Mouse (Mus musculus) heart, embryonic 15.5 days (tissue): ENCODE measurements at regions not wholly inside any gene's neighbourhood (a gene's known extent, or its start where the extent isn't known, plus 50 kb on each side); places are given as distances from the start of the nearest gene placed in this dataset.

ENCODE experiments used
- ATAC-seq: fragments of 200-750 bp; cut with Nextera tagmentation; replicated peaks from 2 replicates; pipeline ENCODE4 v1.8.0; 2017; ENCODE audit warnings: low read depth, moderate TSS enrichment; ENCODE audit not compliant: insufficient number of reproducible peaks, insufficient read depth, low FRiP score
- H3K27ac ChIP-seq: fragments of 300-500 bp; sonication (generic); 2 replicates; pipeline ENCODE4 v1.5.1; 2015; ENCODE audit warnings: mild to moderate bottlenecking, inconsistent platforms
- H3K27me3 ChIP-seq: fragments of 300-500 bp; sonication (generic); 2 replicates; pipeline ENCODE4 v1.6.1; 2015; ENCODE audit warnings: inconsistent platforms
- H3K36me3 ChIP-seq: fragments of 300-500 bp; sonication (generic); 2 replicates; pipeline ENCODE4 v1.6.1; 2015; ENCODE audit warnings: mild to moderate bottlenecking, inconsistent platforms
- H3K4me1 ChIP-seq: fragments of 300-500 bp; sonication (generic); replicated peaks from 2 replicates; pipeline ENCODE4 v1.6.1; 2015; ENCODE audit warnings: inconsistent platforms
- H3K4me2 ChIP-seq: fragments of 300-500 bp; sonication (generic); 2 replicates; pipeline ENCODE4 v1.6.1; 2015; ENCODE audit warnings: inconsistent platforms, mild to moderate bottlenecking, moderate library complexity
- H3K4me3 ChIP-seq: fragments of 300-500 bp; sonication (generic); 2 replicates; pipeline ENCODE4 v1.5.1; 2015; ENCODE audit warnings: mild to moderate bottlenecking, inconsistent platforms
- H3K9ac ChIP-seq: fragments of 300-500 bp; sonication (generic); 2 replicates; pipeline ENCODE4 v1.6.1; 2015; ENCODE audit warnings: mild to moderate bottlenecking, inconsistent platforms
- H3K9me3 ChIP-seq: fragments of 300-500 bp; sonication (generic); replicated peaks from 2 replicates; pipeline ENCODE4 v1.6.1; 2016; ENCODE audit warnings: inconsistent platforms
- WGBS: fragments of 180-500 bp; shearing (Covaris S2); methylation state at CpG from one replicate; pipeline ENCODE4 v1.1.7; 2015; ENCODE audit warnings: mixed read lengths; 5-methylcytosine and 5-hydroxymethylcytosine counted together

DNA sequence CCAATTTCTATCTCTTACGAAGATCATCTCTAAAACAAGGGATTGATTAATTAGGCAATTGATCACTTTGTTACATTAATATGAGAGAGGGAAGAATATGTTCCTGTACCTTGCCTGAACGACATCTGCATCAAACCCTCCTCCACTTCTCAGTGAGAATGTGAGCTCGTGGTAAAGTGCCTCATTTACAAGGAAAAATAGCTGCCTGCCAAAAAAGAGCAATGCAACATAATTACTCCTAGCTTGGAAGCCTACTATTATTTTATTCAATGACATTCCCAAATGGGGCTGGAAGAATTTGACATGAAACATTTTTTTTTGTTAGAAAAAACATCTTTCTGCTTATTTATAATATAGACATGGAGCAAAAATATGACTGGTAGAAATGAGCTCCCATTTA lies 138.5 kb upstream of the Negr1 start:
- Histone ChIP-seq H3K27ac (no peak overlapping the region), H3K27me3 (no peaks in the 10 kb centered on the region), H3K9me3 (no peaks in the 10 kb centered on the region), H3K4me2 (no peak overlapping the region), H3K4me3 (no peak overlapping the region), H3K36me3 (no peaks in the 10 kb centered on the region), H3K9ac (no peak overlapping the region), H3K4me1 (no peaks in the 10 kb centered on the region)
- 52% methylated on average over 3 of the region's 3 CpGs for WGBS
- ATAC-seq, result no peak

- Histone ChIP-seq H3K27ac (no peak overlapping the region), H3K4me2 (no peak overlapping the region), H3K9ac (no peak overlapping the region), H3K27me3 (no peaks in the 10 kb centered on the region), H3K36me3 (no peaks in the 10 kb centered on the region), H3K4me1 (0 out of 2 replicates have a peak, but pooled peaks cover 2% of the 10 kb centered on the region), H3K9me3 (no peaks in the 10 kb centered on the region), H3K4me3 (no peak overlapping the region)
- ATAC-seq, result no peak
- WGBS, result 47% methylated on average over 4 of the region's 4 CpGs
These were observed 106.6 kb upstream of the Negr1 start for GRCm38 (mm10) chr3:156455042-156455441.

DNA sequence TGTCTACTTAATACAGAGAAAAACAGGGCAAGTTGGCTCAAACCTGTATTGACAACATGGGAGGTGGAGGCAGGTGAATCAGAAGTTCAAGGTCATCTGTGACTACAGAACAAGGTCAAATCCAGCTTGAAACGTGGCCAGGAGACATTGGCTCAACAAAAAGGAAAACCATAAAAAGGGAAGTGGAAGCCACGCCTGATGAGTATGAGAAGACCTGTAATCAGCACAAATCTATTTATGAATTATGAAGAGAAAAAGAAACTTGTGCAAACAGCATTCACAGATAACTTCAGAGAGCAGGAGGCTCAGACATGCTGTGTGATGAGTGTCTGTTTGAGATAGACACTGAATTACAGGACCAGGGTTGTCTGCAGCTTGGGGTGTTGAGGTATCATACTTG lies 98.3 kb upstream of the Negr1 start:
- no peak overlapping the region for H3K4me3 ChIP-seq

DNA sequence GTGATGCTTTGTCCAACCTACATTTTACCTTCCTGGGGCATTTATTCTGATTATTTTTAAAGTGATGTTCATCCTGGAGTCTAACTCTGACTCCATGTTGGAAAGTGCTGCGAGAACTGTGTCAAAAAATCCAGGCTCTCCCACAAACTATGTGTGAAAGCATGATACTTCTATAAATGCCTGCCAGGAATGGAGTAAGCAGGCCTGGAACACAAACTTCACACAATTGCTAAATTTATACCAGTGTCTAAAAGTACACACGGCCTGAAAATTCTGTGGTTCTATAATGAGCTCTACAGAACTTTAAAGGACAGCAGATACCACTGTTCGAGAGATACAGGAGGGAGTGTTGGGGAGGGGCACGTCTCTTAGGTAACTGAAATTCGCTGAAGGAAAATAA lies 96.0 kb upstream of the Negr1 start:
- no peak overlapping the region for H3K27ac ChIP-seq
- no peak overlapping the region for H3K4me2 ChIP-seq
- H3K9ac ChIP-seq, result no peak overlapping the region
- WGBS, result 53% methylated on average over 5 of the region's 5 CpGs
- ATAC-seq, result no peak
- H3K27me3 ChIP-seq, result no peaks in the 10 kb centered on the region
- no peak overlapping the region for H3K4me3 ChIP-seq
- no peaks in the 10 kb centered on the region for H3K36me3 ChIP-seq
- H3K9me3 ChIP-seq, result no peaks in the 10 kb centered on the region
- H3K4me1 ChIP-seq, result no peaks in the 10 kb centered on the region

More for the DNA sequence above, 98.3 kb upstream of the Negr1 start:
- H3K9ac ChIP-seq, result no peak overlapping the region
- H3K4me1 ChIP-seq, result no peaks in the 10 kb centered on the region
- ATAC-seq, result no peak
- no peaks in the 10 kb centered on the region for H3K36me3 ChIP-seq
- H3K27ac ChIP-seq, result no peak overlapping the region
- H3K4me2 ChIP-seq, result no peak overlapping the region
- H3K27me3 ChIP-seq, result no peaks in the 10 kb centered on the region
- 48% methylated on average over 2 of the region's 2 CpGs for WGBS
- no peaks in the 10 kb centered on the region for H3K9me3 ChIP-seq

DNA sequence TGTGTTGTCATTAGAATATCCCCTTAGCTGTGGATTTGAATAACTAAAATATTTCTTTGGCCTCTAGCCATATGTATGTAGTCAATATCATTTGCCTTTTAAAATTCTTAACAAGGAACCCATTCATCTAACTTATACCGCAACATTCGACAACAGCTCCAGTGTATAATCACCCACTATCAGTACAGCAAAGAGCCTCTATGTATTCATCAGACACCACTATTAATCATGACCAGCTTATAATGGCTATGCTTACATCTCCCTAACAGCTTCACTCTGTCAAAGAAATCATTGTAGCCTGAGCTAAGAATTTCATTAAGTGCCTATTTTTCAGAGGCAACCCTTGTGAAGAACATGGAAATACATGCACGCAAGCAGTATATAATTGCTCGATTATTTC lies 88.9 kb upstream of the Negr1 start:
- H3K9ac ChIP-seq, result no peak overlapping the region
- no peak overlapping the region for H3K4me2 ChIP-seq
- H3K27ac ChIP-seq, result no peak overlapping the region
- H3K36me3 ChIP-seq, result no peaks in the 10 kb centered on the region
- ATAC-seq, result no peak
- no peaks in the 10 kb centered on the region for H3K4me1 ChIP-seq
- no peak overlapping the region for H3K4me3 ChIP-seq
- no peaks in the 10 kb centered on the region for H3K27me3 ChIP-seq
- H3K9me3 ChIP-seq, result no peaks in the 10 kb centered on the region
- WGBS, result 78% methylated on average over 4 of the region's 4 CpGs
